Mouse (Mus musculus) embryonic facial prominence, embryonic 13.5 days (tissue): ENCODE measurements around the gene Zfp991. TPM values are rescaled to one million over a fixed set of nuclear protein-coding genes. Genes with fewer than 3 reads are reported as not detected.
"Not testable (repeated sequence)": the region's sequence is repeated elsewhere in the genome, so short reads cannot be mapped to it uniquely, and the experiment has no call there.

ENCODE experiments used
- ATAC-seq: fragments of 200-750 bp; cut with Nextera tagmentation; 2 replicates; pipeline ENCODE4 v1.8.0; 2017; ENCODE audit warnings: low read depth; ENCODE audit not compliant: insufficient number of reproducible peaks, insufficient read depth, low FRiP score, low TSS enrichment
- H3K27ac ChIP-seq: fragments of 300-500 bp; sonication (generic); 2 replicates; pipeline ENCODE4 v1.5.1; 2015; ENCODE audit warnings: moderate library complexity, mild to moderate bottlenecking, inconsistent platforms
- H3K27me3 ChIP-seq: fragments of 300-500 bp; sonication (generic); 2 replicates; pipeline ENCODE4 v1.6.1; 2015; ENCODE audit warnings: mild to moderate bottlenecking, inconsistent platforms
- H3K36me3 ChIP-seq: fragments of 300-500 bp; sonication (generic); 2 replicates; pipeline ENCODE4 v1.6.1; 2015; ENCODE audit warnings: mild to moderate bottlenecking, inconsistent platforms
- H3K4me1 ChIP-seq: fragments of 300-500 bp; sonication (generic); 2 replicates; pipeline ENCODE4 v1.6.1; 2015; ENCODE audit warnings: inconsistent platforms
- H3K4me2 ChIP-seq: fragments of 300-500 bp; sonication (generic); 2 replicates; pipeline ENCODE4 v1.6.1; 2015; ENCODE audit warnings: moderate library complexity, mild to moderate bottlenecking, inconsistent platforms
- H3K4me3 ChIP-seq: fragments of 300-500 bp; sonication (generic); 2 replicates; pipeline ENCODE4 v1.5.1; 2015; ENCODE audit warnings: mild to moderate bottlenecking, inconsistent platforms
- H3K9ac ChIP-seq: fragments of 300-500 bp; sonication (generic); 2 replicates; pipeline ENCODE4 v1.6.1; 2015; ENCODE audit warnings: mild to moderate bottlenecking, inconsistent platforms
- H3K9me3 ChIP-seq: fragments of 300-500 bp; sonication (generic); 2 replicates; pipeline ENCODE4 v1.6.1; 2016; ENCODE audit warnings: inconsistent platforms
- WGBS: fragments of 180-500 bp; shearing (Covaris S2); methylation state at CpG from one replicate; pipeline ENCODE4 v1.1.7; 2015; ENCODE audit warnings: mixed read lengths; 5-methylcytosine and 5-hydroxymethylcytosine counted together
- polyA plus RNA-seq: library from polyadenylated mRNA; unstranded; fragments of >200 nt; fragmentation: Nextera tagmentation; extraction: Ambion mirVana; gene quantifications from 2 replicates; pipeline ENCODE4 v1.2.1, GENCODE M21; 2015

Gene Zfp991
- polyA plus RNA-seq, 1 experiment from 2014 or later: 7.3 TPM

- H3K36me3 ChIP-seq, H3K27ac ChIP-seq, H3K27me3 ChIP-seq, H3K9ac ChIP-seq, ATAC-seq, H3K4me1 ChIP-seq, H3K4me3 ChIP-seq, H3K4me2 ChIP-seq: not testable (repeated sequence)
- WGBS: 92% methylated on average over 10 of the region's 15 CpGs
- peaks cover 26% of the 10 kb centered on the region for H3K9me3 ChIP-seq
These were observed 93.8 kb downstream of the Zfp991 start for GRCm38 (mm10) chr4:147225616-147226015.

GRCm38 (mm10) chr4:147230026-147230425 lies 98.2 kb downstream of the Zfp991 start:
- not testable (repeated sequence) for ATAC-seq, H3K27ac ChIP-seq, H3K4me2 ChIP-seq, H3K27me3 ChIP-seq, H3K9ac ChIP-seq, H3K4me3 ChIP-seq, H3K4me1 ChIP-seq, H3K36me3 ChIP-seq
- 75% methylated on average over 3 of the region's 3 CpGs for WGBS
- peaks cover 37% of the 10 kb centered on the region for H3K9me3 ChIP-seq

Other genes starting within 250 kb of the Zfp991 start
- gene Gm21411, start 222.4 kb upstream of the Zfp991 start, polyA plus RNA-seq: not detected in 2 replicates
- gene Zfp989, start 160.1 kb upstream of the Zfp991 start, polyA plus RNA-seq: not detected in 2 replicates
- gene Rex2, start 110.2 kb upstream of the Zfp991 start, polyA plus RNA-seq: not detected in 2 replicates
- gene Zfp988, start 173.6 kb downstream of the Zfp991 start, polyA plus RNA-seq: not detected in 2 replicates
- gene Zfp978, start 229.3 kb downstream of the Zfp991 start, polyA plus RNA-seq: not detected in 2 replicates